Mouse (Mus musculus) B cell, adult 2 months (primary cell): Measurements from ENCODE around the gene Cnih4.
A peak's percentile ranks its signal among the peaks of the same experiment; 100 is the strongest.

Source experiments
- DNase-seq, 2 experiments: peaks; one replicate each; pipeline ENCODE4 v3.0.0; 2022

Cnih4 gene

DNA sequence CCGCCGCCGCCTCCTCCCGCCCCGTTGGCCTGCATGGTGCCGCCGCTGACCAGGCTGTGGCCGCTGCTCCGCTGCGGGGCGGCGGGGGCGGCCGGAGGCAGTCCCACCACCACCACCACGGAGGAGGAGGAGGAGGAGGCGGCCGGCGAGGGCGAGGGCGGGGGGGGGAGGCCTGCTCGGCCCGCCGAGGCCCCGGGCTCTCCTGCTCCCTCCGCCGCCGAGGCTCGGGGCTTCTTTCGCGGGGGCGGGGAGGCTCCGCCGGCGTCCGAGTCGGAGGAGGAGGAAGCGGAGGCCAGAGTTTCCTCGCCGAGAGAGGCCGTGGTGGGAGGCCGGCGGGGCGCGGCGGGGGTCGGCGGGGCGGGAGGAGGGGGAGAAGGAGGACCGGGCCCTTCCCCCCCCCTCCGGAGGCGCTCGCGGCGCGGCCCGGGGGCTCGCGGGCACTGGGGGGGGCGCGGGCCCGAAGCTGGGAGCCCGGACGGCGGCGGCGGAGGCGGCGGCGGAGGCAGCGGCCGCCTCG, 67.0 kb downstream of the Cnih4 start:
- DNase-seq = peak in 1 of 2 experiments; percentile 54

DNA sequence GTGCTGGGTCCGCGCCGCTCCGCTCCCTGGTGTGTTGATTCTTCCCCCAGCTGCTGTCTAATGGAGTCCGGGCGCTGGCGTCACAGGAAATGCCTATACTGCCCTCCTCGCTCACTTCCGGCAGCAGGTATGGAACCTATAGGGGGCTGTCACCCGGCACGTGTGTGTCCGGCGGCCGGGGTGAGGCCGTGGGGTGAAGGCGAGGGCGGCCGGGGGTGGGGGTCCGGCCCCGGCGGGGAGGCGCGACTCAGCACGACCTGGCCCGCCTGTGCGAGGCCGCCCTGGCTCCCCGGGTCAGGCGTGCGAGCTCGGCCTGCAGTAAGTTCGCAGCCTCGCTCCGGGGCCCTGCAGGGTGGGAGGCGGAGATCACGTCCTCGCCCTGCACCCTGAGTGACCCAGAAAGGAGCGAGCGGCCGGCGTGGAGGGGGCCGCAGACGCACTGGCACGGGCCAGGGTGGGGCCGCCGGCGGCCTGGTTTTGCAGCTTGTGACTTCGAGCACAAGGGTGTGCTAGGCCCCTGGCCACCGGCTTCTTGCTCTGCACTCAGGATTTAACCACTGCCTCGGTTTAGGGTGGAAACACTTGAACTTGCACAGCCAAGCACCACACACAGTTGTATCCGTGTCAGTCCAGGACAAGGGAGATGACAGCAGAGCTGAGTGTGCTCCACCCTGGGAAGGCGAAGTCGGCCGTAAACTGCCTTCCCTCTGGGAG, 67.6 kb downstream of the Cnih4 start, which contains the start of gene Wdr26:
TSS of gene Wdr26 (minus strand) at position 82 of the 714 bp plus-strand sequence.
- peak; percentile 83 to 87 for DNase-seq

DNA sequence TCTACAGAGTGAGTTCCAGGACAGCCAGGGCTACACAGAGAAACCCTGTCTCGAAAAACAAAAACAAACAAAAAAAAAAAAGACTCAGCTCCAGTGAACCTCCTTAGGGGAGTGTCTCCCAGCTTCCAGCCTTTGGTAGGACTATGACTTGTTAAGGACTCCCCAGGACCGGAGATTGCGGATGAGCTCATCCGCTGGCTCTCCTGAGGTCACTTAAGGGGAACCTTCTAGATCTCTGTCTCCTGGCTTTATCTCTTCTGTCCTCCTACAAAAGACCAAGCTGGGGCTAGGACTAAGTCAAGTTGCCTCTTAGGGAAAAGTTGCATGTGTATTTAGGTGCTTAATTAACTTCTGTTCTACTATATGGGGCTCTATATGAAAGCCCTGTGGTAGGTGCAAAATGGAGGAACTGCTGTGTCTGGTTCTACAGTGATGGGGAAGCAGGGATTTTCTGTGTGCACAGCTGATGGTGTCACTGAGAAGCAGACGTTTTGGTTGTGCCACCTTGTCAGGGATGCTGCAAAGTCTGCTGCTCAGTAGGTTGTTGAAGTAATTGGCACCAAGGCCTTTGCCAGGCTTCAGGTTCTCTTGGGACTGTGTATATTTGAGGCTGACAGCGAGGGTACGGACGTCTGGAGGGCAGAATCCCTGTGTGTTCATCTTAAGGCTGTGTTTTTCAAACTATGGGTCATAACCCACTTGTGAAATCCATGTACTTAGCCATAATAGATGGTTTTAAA, 70.0 kb downstream of the Cnih4 start:
- no peak for DNase-seq

DNA sequence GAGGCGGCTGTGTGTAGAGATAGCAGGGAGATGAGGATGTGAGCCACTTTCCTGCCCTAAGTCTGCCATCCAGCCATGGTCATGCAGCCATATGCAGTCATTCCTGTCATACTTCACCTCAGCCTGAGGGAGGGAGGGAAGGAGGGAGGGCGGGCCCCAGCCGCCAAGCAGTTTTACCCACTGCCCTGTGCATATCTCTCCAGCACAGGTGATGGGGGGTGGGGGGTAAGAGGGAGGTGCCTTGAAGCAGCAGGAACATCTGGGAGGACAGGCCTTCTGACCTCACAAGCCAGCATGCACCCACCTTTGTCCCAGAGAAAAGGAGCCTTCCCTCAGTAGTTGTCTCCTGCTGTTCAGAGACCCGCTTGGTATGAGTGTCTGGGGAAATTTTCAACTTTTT, 71.8 kb downstream of the Cnih4 start:
- DNase-seq = no peak
